Mouse (Mus musculus): ENCODE measurements around the gene Faap20.

Faap20 gene

DNA sequence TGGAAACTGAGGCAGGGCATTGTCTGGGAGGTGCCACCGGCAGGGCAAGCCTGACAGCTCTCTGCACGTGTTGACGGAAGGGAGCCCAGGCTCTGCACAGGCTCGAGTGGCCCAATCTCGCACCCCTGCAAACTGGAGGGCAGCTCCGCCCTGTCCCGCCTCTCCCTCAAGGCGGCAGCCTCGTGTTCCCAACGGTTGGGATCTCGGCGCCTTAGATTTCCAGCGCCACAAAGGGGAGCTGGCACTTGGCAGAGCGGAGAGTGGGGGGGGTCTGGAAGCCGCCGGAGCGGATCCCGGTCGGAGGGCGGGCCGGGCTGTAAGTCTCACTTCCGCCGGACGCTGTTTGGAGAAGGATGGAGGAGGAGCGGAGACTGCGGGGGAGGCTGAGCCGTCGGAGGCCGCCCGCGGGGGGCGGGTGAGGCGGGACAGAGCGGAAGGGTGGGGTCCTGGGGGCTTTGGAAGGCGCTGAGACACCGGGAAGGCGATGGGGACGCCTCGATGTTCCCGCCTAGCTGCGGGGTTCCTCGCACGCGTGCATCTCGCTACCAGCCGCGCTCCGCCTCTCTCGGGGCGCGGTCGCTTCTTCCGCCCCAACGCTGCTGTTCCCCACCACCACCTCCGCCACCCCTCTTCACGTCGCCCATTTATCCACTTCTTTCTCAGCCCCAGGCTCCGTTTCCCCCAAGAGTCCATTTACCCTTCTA is at the start of gene Faap20:
TSS of gene Faap20 (plus strand) at position 155 of the 704 bp plus-strand sequence.
- peak; percentile 82 to 85 for DNase-seq

DNA sequence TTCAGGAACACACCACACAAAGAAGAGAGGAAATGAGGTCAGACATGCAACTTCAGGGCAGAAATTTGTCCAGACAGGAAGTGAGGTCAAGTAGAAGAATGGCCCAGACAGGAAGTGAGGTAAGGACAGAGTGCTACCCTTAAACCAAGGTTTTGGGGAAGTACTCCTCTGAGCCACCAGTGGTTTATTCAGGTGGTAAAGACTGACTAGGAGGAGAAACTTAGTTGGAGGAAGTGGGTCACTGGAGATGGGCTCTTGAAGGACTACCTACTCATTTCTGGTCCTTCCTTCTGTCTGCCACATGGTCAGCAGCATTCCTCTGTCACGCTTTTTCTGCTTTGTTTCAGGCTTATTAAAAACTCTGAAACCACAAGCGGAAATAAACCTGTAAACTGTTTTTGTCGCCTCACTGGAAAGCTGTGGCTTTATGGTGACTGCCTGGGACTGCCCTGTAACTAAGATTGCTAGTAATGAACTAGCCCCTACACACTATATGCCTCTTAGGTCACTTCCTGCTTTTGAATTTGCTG is 48.7 kb upstream of the Faap20 start:
- no peak for DNase-seq

- DNase-seq, result no peak
Observed at GRCm38 (mm10) chr4:155201764-155202163, 47.8 kb upstream of the Faap20 start.

DNA sequence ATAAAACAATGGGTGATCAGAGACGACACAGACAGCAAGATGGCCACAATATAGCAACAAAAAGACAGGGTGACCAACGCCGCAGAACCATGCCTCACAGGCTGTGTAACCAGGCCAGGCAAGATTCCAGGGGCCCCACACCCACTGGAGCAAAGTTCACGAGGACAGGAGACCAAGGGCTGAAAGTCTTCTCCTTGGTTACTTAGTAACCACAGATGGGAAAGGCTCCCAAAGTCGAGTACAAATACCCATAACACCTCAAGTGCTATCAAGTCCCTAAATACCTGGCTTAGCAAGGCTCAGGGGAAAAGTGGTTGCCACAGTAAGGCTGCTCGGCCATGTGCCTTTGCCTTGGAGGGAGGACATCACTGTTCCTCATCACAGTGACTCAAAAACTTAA is 43.7 kb upstream of the Faap20 start:
- no peak for DNase-seq

DNA sequence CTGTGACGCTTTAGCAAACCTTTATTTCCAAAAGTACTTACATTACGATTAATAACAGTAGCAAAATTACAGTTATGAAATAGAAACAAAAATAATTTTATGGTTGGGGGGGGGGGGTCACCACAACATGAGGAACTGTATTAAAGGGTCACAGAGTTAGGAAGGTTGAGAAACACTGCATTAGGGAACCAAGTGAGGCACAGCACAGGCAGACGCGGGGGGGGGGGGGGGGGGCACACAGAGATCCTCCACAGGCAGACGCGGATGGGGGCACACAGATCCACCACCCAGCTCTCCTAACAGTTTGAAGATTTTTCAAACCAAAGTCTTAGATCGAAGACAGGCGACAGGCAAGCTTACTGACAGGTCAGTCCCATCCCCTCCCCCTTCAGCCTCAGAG is 43.1 kb upstream of the Faap20 start:
- no peak for DNase-seq

DNA sequence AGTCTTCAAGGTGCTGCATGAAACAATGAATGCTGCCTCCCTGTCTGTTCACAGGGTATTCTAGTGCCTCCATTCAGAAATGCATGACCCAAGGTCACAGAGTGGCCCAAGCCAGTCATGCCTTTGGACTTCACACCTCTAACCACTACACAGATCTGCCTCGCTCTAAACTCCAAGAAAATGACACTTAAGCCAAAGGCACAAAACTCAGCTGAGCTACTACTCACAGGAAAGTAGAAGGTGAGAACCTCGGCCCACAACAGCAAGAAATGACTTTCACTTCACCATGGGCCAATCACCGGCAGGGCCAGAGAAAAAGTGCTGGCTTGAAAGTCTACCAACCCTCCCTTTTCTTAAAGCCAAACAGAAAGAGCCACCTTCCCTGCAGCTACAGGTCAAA is 41.8 kb upstream of the Faap20 start:
- DNase-seq, result no peak

- peak in 1 of 2 experiments; percentile 42 for DNase-seq
Observed at GRCm38 (mm10) chr4:155208613-155209012, 41.0 kb upstream of the Faap20 start.

DNA sequence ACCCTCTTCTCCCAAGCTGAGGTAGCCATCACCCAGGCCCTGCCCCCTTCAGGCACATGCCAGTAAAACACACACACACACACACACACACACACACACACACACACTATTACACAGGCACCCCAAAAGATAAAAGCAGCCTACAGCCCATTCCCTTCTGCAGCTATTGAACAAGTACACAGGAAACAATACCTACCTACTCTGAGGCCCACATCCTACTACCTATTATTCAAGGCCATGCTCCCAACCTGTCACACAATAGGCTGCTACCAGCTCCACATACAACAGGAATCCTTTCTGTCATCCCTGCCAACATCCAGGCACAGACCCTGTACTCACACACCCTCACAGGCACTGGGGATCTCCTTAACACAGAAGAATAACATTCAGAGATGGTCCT is 40.5 kb upstream of the Faap20 start:
- no peak for DNase-seq

DNA sequence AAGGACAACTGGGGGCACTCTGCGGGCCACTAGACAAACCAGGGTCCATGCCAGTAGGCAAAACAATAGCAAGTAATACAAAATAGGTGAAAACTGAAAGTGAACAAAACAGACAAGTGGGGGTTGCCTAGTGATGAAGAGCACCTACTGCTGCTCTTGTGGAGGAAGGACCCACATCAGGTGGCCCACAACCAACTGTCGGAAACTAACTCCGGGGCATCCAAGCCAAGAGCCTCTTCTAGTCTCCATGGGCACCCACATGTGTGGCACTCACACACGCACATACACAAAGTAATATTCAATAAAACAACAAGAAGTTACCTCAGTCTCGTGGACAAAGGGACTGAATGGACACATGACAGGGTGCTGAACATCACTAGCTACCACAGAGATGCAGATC is 40.1 kb upstream of the Faap20 start:
- no peak for DNase-seq

GRCm38 (mm10) chr4:155213052-155213751 is 36.4 kb upstream of the Faap20 start:
- peak; percentile 64 to 72 for DNase-seq

DNA sequence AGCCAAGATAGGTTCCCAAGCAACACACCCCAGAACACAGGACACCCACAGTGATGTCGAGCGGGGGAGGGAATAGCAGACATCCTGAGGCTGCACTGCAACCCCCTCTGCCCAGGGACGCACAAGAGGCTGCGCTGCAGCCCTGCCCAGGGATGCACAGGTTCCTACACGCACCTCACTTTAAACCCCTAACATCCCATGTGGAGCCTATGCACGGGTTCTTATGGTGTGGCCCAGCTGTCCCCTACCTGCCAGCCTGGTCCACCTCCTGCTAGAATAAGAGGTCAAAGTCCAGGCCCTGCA is 35.9 kb upstream of the Faap20 start:
- no peak for DNase-seq

- DNase-seq, result no peak
Observed at GRCm38 (mm10) chr4:155214188-155214587, 35.4 kb upstream of the Faap20 start.

DNA sequence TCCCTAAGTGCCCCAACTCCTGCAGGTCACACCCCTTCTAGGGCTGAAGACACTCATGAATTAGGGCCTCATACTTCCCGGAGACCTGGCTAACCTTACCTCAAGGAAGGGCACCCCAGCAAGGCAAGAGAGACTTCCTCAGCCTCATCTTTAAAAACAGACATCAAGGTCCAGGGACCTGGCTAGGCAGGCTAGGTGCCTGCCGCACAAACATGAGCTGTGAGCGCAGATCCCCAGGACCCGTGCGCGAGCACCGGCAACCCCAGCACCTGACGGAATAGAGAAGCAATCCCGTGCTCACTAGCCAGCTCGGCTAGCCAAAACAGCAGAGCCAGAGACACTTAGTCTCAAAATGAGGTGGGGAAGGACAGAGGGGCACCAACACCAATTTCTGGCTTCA is 34.8 kb upstream of the Faap20 start:
- DNase-seq, result no peak

GRCm38 (mm10) chr4:155215203-155215602 is 34.4 kb upstream of the Faap20 start:
- DNase-seq, result no peak

DNA sequence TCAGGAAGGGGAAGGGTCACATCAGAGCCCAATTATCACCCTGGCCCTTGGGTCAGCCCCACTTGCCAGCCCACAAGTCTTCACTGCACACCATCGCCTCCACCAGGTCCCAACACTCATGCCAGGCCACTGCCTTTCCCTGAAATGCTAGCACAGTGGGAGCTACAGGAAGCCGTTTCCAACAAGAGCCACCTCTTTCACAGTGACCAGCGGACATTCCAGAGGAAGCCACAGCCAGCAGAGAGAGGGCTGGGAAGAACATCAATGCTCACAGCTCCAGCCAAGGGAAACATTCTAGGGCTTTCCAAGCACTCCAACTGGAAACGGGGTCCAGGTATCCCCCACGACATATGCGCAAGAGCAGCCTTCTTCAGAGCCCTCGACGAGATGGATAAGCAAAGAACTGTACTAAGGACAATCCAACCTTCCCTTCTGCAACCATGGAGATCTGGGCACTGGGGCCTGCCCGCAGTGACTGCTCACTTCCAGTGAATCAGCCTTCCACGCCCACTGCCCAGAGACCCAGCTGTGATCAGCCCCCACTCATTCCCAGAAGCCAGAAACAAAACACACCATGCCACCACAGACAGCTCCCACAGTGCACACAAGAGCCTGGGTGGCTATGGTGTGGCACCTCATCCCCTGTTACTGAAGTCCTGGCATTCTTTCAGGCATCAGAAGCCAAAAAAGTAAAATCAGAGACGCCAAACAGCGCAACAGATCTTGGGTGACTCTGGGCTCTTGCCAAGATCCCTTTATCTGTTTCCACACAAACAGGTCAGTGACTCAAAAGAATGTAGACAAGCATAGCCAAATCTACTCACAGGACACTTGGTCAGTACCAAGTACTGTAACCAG is 33.6 kb upstream of the Faap20 start:
- no peak for DNase-seq

DNA sequence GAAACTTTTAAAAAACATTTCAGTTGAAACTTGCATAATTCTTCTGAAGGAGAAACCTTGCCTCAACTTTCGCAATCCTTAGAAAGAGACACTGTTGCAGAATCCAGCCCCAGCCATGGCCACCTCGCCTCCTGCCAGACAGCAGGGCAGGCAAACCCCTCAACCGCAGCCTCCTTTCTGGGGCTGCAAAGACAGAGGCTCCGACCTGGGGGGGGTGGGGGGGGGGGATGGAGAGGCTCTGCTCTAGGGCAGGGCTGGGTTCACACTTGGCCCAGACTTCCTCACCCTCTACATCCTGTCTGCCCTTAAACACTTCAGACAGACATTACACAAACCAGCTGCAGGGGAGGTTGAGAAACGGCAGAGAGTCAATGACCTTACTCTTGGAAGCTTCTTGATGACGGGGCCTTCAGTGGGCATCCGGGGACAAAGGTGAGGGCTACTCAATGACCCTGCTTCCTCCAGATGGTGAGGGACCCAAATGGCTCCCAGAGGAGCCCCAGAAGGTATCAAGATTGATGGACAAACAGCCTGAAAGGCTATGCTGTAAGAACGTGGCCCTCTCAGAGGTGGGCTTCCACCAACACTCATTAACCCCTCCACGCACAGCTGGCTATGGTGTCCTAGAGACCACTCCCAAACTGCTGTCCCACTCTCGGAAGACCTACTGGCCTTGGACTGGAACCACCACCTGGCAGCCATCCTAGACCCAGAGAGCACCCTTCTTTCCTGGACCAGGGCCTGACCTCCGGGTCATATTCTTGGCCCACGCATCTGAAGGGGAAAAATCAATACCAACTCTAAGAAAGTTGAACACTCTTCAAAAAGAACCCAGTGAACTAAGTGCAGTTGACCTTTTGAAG is 32.1 kb upstream of the Faap20 start:
- no peak for DNase-seq

GRCm38 (mm10) chr4:155218104-155218732 is 31.4 kb upstream of the Faap20 start:
- DNase-seq, result no peak

DNA sequence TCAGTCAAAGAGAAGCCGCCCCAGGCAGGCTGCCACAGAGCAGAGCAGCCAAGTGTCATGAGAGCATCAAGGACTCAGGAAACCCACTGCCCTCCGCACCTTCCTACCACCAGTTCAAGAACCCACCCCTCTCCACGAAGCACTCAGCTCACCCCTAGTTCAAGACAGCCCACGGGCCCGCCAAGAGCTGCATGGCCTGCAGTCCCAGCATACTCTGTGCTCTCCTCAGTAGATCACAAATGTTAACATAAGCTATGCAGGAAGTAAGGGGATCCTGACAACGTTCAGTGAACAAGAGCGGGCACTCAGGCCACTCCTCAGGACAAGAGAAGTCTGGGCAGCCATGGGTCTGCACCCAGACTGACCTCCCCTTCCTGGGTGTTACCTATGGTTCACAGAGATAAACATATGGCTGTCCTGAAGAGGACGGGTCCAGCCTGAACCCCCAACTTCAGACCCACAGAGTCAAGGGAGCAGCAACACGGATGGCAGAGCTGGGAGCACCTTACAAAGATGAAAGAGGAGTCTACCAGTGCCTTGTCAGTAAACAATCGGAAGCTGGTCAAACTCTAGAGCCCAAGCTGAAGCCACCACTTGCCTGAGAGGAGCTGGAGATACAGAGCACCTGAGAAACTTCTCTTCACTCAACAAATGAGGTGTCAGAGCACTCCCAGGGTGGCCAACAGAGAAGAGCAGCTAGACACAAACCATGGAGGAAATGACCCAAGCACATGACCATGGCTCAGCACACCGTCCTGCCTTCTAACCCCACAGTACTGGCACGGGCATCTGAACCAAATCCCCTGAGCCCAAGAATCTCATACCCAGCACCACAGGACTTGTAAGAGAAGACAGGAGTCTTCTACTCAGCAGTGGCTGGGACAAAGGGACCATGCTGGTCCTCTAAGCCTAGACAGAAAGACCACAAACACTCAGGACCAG is 30.1 kb upstream of the Faap20 start:
- no peak for DNase-seq

DNA sequence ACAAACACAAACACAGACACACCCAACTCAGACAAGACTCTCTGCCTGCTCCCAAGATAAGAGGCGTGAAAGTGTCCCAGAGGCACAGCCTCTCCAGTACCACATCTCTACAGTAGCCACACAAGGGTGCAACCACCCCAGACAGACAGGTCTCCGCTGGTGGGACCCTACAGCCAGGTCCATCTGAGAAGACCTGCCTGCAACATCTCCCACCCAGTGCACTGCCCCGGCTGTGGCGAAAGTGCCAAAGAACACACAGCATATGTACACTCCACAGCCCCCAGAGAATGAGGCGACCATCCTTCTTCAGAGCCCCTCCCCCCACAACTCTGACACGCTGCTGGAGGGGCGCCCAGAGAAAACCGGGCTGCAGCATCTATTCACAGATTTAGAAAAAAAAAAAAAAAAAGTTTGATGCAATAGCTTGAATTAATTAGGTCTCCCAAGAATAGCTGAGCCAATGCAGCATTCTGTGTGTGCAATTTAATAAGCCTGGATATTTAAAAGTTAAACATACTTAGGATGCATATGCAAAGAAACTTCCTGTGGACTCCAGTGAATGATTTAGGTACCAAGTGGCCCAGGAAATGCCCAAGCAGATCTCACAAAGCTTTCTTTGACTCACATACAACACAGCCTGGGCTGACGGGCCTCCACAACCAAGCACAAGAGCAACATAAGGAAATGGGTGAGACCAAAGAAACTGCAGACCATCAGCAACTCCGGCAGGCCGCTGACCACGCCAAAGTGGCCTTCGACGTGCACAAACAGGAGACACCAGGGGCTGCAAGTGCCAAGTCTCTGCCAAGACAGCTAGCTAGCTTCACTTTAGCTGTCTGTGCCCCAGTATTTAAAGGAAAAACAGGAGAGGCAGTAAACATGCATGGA is 29.1 kb upstream of the Faap20 start:
- no peak for DNase-seq

GRCm38 (mm10) chr4:155221106-155221505 is 28.5 kb upstream of the Faap20 start:
- DNase-seq, result no peak

Data from cerebellum, postnatal 36 days (tissue).